Mouse (Mus musculus) ES-E14 (cell line): ENCODE results near the gene Sh3glb2.

ENCODE experiments used
- CHD2 ChIP-seq: IDR thresholded peaks from 2 replicates; pipeline ENCODE4 v1.6.1; 2014; ENCODE audit warnings: mild to moderate bottlenecking, low read depth, low read length, inconsistent platforms
- HCFC1 ChIP-seq: IDR thresholded peaks from 2 replicates; pipeline ENCODE4 v1.6.1; 2012; ENCODE audit warnings: low read length, inconsistent platforms, borderline replicate concordance; ENCODE audit not compliant: insufficient read depth
- MAFK ChIP-seq: IDR thresholded peaks from 2 replicates; pipeline ENCODE4 v1.6.1; 2014; ENCODE audit warnings: mild to moderate bottlenecking, low read depth, low read length, inconsistent platforms; ENCODE audit not compliant: insufficient read depth
- ZNF384 ChIP-seq: IDR thresholded peaks from 2 replicates; pipeline ENCODE4 v1.6.1; 2012; ENCODE audit warnings: low read depth, low read length, inconsistent platforms

- TF ChIP-seq HCFC1 = no peak
- no peak for TF ChIP-seq MAFK
- TF ChIP-seq CHD2 = no peak
- TF ChIP-seq ZNF384 = no peak
These were observed 25.7 kb upstream of the Sh3glb2 start for GRCm38 (mm10) chr2:30384814-30385213.
